Comparison of ENCODE assay signal across 25 mouse cellular contexts in the genomic region with DNA sequence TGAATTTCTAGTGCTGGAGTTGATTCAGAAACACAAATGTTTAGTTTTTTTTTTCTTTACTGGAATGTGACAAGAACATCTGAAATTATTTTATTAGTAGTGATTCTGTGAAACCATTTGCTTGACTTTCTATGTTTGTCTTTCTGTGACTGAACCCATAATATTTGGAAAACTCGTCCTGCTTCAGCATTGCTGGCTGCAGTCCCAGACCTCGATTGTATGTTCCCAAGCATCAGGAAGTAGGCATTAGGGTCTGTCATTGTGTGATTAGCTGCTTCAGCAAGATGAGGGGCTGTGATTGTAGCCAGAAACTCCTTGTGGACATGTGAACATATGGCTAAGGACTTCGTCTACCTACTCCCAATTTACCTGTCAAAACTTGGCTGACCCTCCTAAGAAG.
A peak's percentile ranks its signal among the peaks of the same experiment; 100 is the strongest.
DNase-seq lines count a peak whose midpoint lies in the region; ATAC-seq and TF ChIP-seq lines count a peak whose summit lies in the region.
"Had no signal": no experiment of that assay in that cellular context is flagged by ENCODE, and none has a peak within 500 bp of the region (broad histone marks: within the 10 kb centered on the region; RNA-seq: fewer than 3 reads in every experiment).

No protein-coding gene starts in this region.

- H3K4me3 ChIP-seq in forebrain, embryonic 14.5 days (ENCODE audit: low read depth, low read length), result no peak overlapping the region
- no peak overlapping the region for H3K4me3 ChIP-seq in forebrain, embryonic 12.5 days (replicated peaks)
- H3K4me3 ChIP-seq in lung, postnatal 0 days (ENCODE audit: low read depth, low read length), result no peak overlapping the region
- H3K4me3 ChIP-seq: midbrain, embryonic 12.5 days; myocyte; neural tube, embryonic 12.5 days had no signal

- no peak for ATAC-seq in forebrain, embryonic 14.5 days
- no peak for ATAC-seq in forebrain, embryonic 12.5 days (ENCODE audit: low FRiP score)
- ATAC-seq in lung, postnatal 0 days, result no peak
- ATAC-seq in CD4-positive, CD25-positive, alpha-beta regulatory T cell, adult 4 months, result no peak
- ATAC-seq: forebrain, embryonic 16.5 days; hindbrain, embryonic 16.5 days; Patski had no signal

- no peaks in the 10 kb centered on the region for H3K9me3 ChIP-seq in forebrain, embryonic 14.5 days (replicated peaks; ENCODE audit: control insufficient read depth, low read length)
- H3K9me3 ChIP-seq in forebrain, embryonic 12.5 days, result no peaks in the 10 kb centered on the region
- H3K9me3 ChIP-seq in lung, postnatal 0 days (ENCODE audit: low read length), result no peaks in the 10 kb centered on the region
- H3K9me3 ChIP-seq: midbrain, embryonic 12.5 days; neural tube, embryonic 12.5 days had no signal

- no peak overlapping the region for H3K27ac ChIP-seq in forebrain, embryonic 14.5 days (ENCODE audit: low read depth, low read length)
- no peak overlapping the region for H3K27ac ChIP-seq in forebrain, embryonic 12.5 days
- no peak overlapping the region for H3K27ac ChIP-seq in lung, postnatal 0 days (ENCODE audit: low read length)
- H3K27ac ChIP-seq: kidney, postnatal 0 days; midbrain, embryonic 12.5 days; neural tube, embryonic 12.5 days had no signal

- H3K9ac ChIP-seq in forebrain, embryonic 14.5 days (ENCODE audit: low read length), result no peak overlapping the region
- H3K9ac ChIP-seq in forebrain, embryonic 12.5 days, result no peak overlapping the region
- H3K9ac ChIP-seq in lung, postnatal 0 days (replicated peaks; ENCODE audit: low read depth), result no peak overlapping the region
- H3K9ac ChIP-seq: midbrain, embryonic 12.5 days; neural tube, embryonic 12.5 days had no signal

- no peak overlapping the region for H3K4me2 ChIP-seq in forebrain, embryonic 14.5 days (ENCODE audit: low read length)
- H3K4me2 ChIP-seq in forebrain, embryonic 12.5 days, result no peak overlapping the region
- H3K4me2 ChIP-seq in lung, postnatal 0 days (replicated peaks; ENCODE audit: low read depth, low read length), result no peak overlapping the region
- H3K4me2 ChIP-seq: liver, embryonic 11.5 days; midbrain, embryonic 12.5 days; neural tube, embryonic 12.5 days had no signal

- WGBS in forebrain, embryonic 14.5 days, result 56% methylated on average over 3 of the region's 3 CpGs
- WGBS in forebrain, embryonic 12.5 days, result 63% methylated on average over 3 of the region's 3 CpGs
- 18% methylated on average over 3 of the region's 3 CpGs for WGBS in lung, postnatal 0 days

- TF ChIP-seq EP300 in lung, postnatal 0 days (IDR thresholded peaks at IDR 0.05), result peak; percentile 36; the same call in 1 of the 2 replicates

- DNase-seq in forebrain, embryonic 14.5 days (ENCODE audit: low spot score), result peak; percentile 1
- DNase-seq in right cerebral cortex, postnatal 4 days, result peak; percentile 5
- DNase-seq in right cerebral cortex, postnatal 14 days, result no peak
- DNase-seq in lung, postnatal 0 days (ENCODE audit: low spot score), result peak; percentile 18
- peak; percentile 21 to 54 for DNase-seq in lung, postnatal 4 days
- no peak for DNase-seq in frontal cortex, postnatal 36 days (ENCODE audit: low spot score in 2 of 2)
- DNase-seq: adrenal gland, postnatal 25 days; cerebellum, adult 8-10 months; cerebellum, postnatal 25 days; heart, postnatal 14 days; kidney, adult 2 months; kidney, postnatal 4 days; right cerebral cortex, adult 18-20 months; thymus, adult 2 months; thymus, postnatal 36 days had no signal

- no peaks in the 10 kb centered on the region for H3K36me3 ChIP-seq in forebrain, embryonic 14.5 days (ENCODE audit: control insufficient read depth, insufficient read depth, low read length)
- no peaks in the 10 kb centered on the region for H3K36me3 ChIP-seq in forebrain, embryonic 12.5 days (replicated peaks)
- H3K36me3 ChIP-seq in lung, postnatal 0 days (ENCODE audit: insufficient read depth, low read length), result no peaks in the 10 kb centered on the region
- H3K36me3 ChIP-seq: midbrain, embryonic 12.5 days; neural tube, embryonic 12.5 days had no signal

- no peaks in the 10 kb centered on the region for H3K27me3 ChIP-seq in forebrain, embryonic 14.5 days (replicated peaks; ENCODE audit: control insufficient read depth, insufficient read depth, low read length)
- no peaks in the 10 kb centered on the region for H3K27me3 ChIP-seq in forebrain, embryonic 12.5 days
- no peaks in the 10 kb centered on the region for H3K27me3 ChIP-seq in lung, postnatal 0 days (replicated peaks; ENCODE audit: insufficient read depth, low read length)
- H3K27me3 ChIP-seq: midbrain, embryonic 12.5 days; neural tube, embryonic 12.5 days; Patski had no signal

- H3K4me1 ChIP-seq in forebrain, embryonic 14.5 days (ENCODE audit: control insufficient read depth, insufficient read depth, low read length), result no peaks in the 10 kb centered on the region
- no peaks in the 10 kb centered on the region for H3K4me1 ChIP-seq in forebrain, embryonic 12.5 days
- H3K4me1 ChIP-seq in lung, postnatal 0 days (ENCODE audit: insufficient read depth, low read depth, low read length), result no peaks in the 10 kb centered on the region
- H3K4me1 ChIP-seq: midbrain, embryonic 12.5 days; neural tube, embryonic 12.5 days had no signal

- TF ChIP-seq CTCF in lung, postnatal 0 days (IDR thresholded peaks at IDR 0.05), result no peak

Comparison
In these comparisons a context has a peak if more than half of its experiments do, and no peak if none do; other contexts are left out.
1. DNase-seq: peak in forebrain, embryonic 14.5 days (single experiment), right cerebral cortex, postnatal 4 days (single experiment), lung, postnatal 0 days (single experiment) and lung, postnatal 4 days (2 of 2); none in right cerebral cortex, postnatal 14 days (single experiment) and frontal cortex, postnatal 36 days (0 of 2).